Mouse (Mus musculus) kidney, adult 2 months (tissue): ENCODE data around the gene Ly9.

Experiments used
- CTCF ChIP-seq: fragments of 200-500 bp; conservative IDR thresholded peaks from 2 replicates; pipeline ENCODE4 v1.5.1; 2011; ENCODE audit warnings: low read depth, mild to moderate bottlenecking, control low read depth, low read length, moderate library complexity, mixed read lengths; ENCODE audit not compliant: insufficient read depth, insufficient read length
- POLR2A ChIP-seq: fragments of 200-500 bp; IDR thresholded peaks from one replicate; pipeline ENCODE4 v1.6.1; 2011; ENCODE audit warnings: low read depth, low read length, control low read depth

DNA sequence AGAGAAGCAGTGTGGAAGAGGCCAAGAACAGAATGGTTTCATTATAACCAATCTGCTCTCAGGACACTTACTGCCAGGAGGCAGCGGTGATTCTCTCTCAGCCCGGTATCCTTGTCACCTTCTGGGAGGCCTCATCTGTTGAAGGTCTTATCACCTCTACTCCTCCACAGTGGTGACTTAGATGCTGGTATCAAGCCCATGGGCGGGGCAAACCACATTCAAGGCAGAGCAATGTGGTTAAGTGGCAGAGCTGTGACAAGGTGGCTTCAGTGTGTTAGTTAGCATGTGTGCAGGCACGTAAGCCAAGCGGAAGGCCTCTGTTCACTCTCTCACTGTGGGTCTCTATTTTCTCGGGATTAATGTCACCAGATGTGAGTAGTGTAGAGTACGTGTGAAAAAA, 36.4 kb upstream of the Ly9 start:
- TF ChIP-seq CTCF (no peak), POLR2A (no peak)
